Mouse (Mus musculus): ENCODE results near the gene Klk1b3.
"Not testable (repeated sequence)": the region's sequence is repeated elsewhere in the genome, so short reads cannot be mapped to it uniquely, and the experiment has no call there.

Klk1b3 gene

DNA sequence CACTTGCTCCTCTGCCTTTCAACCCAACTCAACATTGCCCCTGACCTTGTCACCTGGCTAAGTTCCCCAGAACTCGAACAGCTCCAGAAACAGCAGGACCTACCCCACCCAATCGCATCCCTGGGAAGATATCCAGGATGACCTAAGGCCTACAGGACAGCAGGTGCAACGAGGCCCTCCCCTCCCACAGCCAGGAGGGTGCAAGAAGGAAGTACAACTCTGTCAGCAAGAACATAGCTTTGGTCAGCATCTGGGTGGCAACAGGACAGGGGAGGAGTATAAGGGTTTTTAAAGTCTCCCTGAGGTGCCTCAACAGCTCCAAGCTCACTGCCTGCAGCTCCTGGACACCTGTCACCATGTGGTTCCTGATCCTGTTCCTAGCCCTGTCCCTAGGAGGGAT is at the start of gene Klk1b3:
TSS of gene Klk1b3 (plus strand) at position 301 of the 400 bp plus-strand sequence.
- no peak for DNase-seq

GRCm38 (mm10) chr7:44179299-44180045 is 18.5 kb upstream of the Klk1b3 start:
- peak; percentile 17 for DNase-seq

GRCm38 (mm10) chr7:44186516-44186915 is 11.5 kb upstream of the Klk1b3 start:
- not testable (repeated sequence) for DNase-seq

- not testable (repeated sequence) for DNase-seq
Observed at GRCm38 (mm10) chr7:44187936-44188335, 10.1 kb upstream of the Klk1b3 start, which contains the start of gene Klk1b24. Gene Klk1b24, plus strand, starts transcription at chr7:44188236.

DNA sequence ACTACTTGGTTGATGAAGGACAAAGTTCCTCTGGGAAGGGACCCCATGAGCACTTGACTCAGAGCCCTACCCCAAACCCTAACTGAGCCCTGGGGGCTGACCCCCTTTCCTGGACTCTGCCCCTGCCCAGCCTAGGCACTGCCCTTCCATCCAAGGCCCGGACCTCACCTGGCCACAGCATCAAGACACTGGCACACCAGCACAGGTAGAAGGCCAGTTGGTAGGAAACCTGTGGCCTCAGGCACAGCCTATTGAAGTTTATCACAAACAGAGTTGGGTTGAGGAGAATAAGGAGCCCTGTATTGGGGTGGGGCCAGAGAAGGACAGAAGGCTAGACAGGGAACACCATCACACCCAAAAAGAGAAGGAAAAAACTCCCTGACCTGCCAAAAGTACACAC is 4.5 kb upstream of the Klk1b3 start:
- not testable (repeated sequence) for DNase-seq

DNA sequence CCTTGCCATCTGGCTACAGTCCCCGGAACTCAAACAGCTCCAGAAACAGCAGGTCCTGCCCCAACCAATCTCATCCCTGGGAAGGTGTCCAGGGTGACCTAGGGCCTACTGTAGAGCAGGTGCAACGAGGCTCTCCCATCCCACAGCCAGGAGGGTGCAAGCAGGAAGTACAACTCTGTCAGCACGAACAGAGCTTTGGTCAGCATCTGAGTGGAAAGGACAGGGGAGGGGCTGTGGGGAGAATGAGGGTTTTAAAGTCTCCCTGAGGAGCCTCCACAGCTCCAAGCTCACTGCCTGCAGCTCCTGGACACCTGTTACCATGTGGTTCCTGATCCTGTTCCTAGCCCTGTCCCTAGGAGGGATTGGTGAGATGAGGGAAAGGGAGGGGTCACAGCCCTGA is 9.1 kb downstream of the Klk1b3 start, which contains the start of gene Klk1b4:
TSS of gene Klk1b4 (plus strand) at position 301 of the 400 bp plus-strand sequence.
- not testable (repeated sequence) for DNase-seq

GRCm38 (mm10) chr7:44208307-44208706 is 10.3 kb downstream of the Klk1b3 start:
- DNase-seq: no peak

DNA sequence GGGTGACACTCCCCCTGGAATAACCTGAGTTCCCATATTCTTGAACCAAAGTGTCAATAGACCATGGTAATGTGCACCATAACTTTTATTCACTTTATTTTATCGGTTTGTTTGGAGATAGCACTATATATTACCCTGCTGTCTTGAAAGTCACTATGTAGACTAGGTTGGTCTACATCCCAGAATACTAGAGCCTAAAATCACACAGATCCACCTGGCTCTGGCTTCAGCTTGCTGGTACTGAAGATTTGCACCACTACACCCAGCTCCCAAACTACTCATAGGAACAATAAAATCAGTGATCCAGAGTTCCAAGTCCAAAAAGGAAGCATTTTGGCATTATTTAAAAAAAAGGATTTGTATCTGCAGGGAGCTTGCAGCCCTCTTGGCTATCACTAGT is 17.7 kb downstream of the Klk1b3 start, which contains the start of gene Klk1b5:
TSS of gene Klk1b5 (plus strand) at position 301 of the 400 bp plus-strand sequence.
- DNase-seq: no peak

DNA sequence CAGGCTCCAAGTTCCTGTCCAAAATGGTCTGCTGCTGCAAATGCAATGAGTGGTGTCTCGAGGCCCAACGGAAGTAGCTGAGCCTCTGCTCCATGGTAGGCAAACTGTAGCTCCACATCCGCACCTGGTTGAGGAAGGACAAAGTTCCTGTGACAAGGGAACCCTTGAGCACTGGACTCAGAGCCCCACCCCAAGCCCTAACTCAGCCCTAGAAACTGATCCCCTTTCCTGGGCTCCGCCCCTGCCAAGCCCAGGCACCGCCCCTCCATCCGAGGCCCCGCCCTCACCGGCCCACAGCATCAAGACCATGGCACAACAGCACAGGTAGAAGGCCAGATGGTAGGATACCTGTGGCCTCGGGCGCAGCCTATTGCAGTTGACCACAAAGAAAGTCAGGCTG is 23.6 kb downstream of the Klk1b3 start:
- not testable (repeated sequence) for DNase-seq

DNA sequence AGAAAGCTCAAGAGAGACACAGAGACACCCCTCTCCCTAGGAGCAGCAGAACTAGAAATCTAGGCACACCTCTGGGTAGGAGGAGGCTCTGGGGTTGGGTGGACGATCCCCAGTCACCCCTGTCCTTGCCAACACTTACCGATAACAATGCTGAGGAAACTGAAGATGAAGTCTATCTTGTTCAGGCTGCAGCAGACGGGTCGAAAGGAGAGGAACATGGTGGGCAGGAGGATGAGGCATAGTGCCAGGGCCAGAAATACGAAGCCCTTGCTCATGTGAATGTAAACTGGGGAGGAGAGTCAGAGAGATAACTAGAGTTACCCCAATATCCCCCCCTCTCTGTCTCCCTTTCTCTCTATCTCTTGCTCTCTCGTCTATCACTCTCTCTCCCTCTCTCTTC is 24.3 kb downstream of the Klk1b3 start:
- not testable (repeated sequence) for DNase-seq

DNA sequence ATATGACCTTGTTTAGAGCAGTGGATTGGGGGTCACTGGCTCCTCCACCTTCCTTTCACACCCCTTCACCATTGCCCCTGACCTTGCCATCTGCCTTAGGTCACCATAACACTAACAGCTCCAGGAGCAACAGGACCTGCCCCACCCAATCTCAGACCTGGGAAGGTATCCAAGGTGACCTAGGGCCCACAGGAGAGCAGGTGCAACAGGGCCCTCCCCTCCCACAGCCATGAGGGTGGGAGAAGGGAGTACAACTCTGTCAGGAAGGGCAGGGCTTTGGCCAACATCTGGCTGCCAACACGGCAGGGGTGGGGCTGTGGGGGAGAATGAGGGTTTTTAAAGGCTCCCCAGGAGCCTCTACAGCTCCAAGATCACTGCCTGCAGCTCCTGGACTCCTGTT is 27.1 kb downstream of the Klk1b3 start, which contains the start of gene Klk1:
TSS of gene Klk1 (plus strand) at position 285 of the 400 bp plus-strand sequence.
- peak; percentile 18 for DNase-seq

- no peak for DNase-seq
Observed at GRCm38 (mm10) chr7:44235909-44236308, 37.9 kb downstream of the Klk1b3 start, which contains the start of gene Gm36864. Gene Gm36864, plus strand, starts transcription at chr7:44236177.

GRCm38 (mm10) chr7:44239913-44240312 is 41.9 kb downstream of the Klk1b3 start:
- no peak for DNase-seq

DNA sequence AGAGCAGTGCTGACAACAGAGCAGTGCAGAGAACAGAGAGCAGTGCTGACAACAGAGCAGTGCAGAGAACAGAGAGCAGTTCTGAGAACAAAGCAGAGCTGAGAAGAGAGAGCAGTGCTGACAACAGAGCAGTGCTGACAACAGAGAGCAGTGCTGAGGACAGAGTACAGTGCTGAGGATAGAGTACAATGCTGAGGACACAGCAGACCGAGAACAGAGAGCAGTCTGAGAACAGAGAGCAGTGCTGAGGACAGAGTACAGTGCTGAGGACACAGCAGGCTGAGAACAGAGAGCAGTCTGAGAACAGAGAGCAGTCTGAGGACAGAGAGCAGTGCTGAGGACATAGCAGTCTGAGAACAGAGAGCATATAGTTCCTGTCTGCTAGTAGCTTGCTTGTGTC is 42.7 kb downstream of the Klk1b3 start:
- no peak for DNase-seq

- no peak for DNase-seq
Observed at GRCm38 (mm10) chr7:44241163-44241562, 43.2 kb downstream of the Klk1b3 start.

- DNase-seq: no peak
Observed at GRCm38 (mm10) chr7:44244080-44244479, 46.1 kb downstream of the Klk1b3 start.

GRCm38 (mm10) chr7:44246055-44246983 is 48.3 kb downstream of the Klk1b3 start, which contains the start of the genes 1700028J19Rik and 2410002F23Rik:
Gene 1700028J19Rik, minus strand, starts transcription at chr7:44246695.
Gene 2410002F23Rik, plus strand, starts transcription at chr7:44246722.
- peak; percentile 94 for DNase-seq

- DNase-seq: no peak
Observed at GRCm38 (mm10) chr7:44246984-44247470, 49.0 kb downstream of the Klk1b3 start.

DNA sequence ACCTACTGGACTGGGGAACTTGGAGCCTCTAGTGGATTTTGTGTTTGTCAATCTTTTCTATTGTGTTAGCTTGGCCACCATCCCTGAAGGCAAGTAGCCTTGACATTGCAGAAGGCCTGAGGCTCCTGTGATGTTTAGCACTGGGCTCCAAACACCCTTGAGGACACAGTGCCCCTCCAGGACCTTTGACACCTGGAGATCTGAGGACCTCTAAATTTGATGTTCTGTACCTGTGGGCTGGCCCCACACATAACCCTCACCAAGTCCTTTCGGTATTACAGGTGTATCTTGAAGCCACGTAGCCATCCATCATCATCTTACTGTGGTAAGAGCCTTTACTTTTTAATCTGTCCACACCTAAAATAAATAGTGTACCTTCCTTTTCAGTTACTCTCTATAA is 50.0 kb downstream of the Klk1b3 start:
- no peak for DNase-seq

DNA sequence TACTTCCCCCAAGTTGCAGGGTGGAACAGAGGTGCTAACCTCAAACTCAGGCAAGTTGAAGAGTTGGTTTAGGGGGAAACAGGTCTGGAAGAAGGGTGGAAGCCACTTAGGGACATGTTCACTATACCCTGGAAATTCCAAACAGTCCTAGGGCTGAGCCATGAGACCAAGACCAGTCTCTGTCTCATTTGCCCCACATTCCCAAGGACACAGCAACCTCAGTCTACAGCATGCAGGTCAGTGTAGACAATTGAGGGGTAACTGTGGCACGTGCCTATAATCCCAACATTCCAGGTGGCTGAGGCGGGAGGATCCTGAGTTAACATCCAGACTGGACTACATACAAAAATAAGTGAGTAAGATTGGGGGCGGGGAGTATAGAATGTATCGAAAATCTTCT is 51.3 kb downstream of the Klk1b3 start:
- DNase-seq: no peak

DNA sequence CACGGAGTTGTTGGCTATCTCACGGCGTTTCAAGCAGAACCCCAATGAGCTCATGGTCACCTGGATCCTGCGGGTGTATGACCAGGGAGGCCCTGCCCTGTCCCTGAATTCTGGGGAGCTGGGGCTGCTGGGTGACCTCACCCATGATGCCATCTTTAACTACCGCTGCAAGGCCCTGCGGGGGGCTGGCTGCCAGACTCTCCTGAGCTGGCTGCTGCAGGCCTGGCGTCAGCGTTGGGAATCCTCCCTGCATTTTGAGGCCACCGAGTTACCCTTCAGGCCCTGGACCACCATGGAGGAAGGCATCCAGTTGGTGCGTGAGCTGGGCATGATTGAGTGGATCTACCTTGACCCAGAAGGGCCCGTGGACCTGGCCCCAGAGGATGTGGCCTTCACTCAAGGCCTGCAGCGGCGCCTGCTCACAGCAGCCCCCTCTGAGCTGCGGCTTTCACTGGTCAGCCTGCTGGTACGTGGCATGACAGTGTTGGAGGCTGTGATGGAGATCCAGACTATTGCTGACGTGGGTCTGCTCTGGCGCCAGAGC is 52.8 kb downstream of the Klk1b3 start:
- DNase-seq: not testable (repeated sequence)
